Mouse (Mus musculus) right cerebral cortex, adult 18-20 months (tissue): ENCODE results near the gene Bahd1.

Experiments used
- DNase-seq: peaks from one replicate; pipeline ENCODE4 v3.0.0; 2022; ENCODE audit warnings: mixed read lengths

The Bahd1 gene

DNA sequence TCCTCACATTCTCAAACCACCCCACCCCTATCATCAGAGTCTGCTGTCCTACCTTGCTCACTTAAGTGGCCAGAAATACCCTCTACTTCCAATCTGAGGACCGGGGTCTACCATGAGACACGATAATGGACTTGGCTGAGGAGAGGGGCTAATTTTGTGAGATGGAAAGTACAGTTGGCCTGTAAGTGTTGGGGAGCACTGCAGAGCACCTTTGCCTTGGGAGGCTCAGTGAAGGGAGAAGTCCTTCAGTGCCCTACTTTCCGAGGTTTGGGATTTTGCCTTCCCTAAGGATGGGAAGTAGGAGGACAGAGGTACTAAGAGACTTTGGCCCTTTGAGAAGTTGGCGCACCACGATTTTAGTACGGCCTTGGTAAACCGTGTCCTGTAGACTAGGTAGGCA is 871 bp upstream of the Bahd1 start:
- no peak for DNase-seq

DNA sequence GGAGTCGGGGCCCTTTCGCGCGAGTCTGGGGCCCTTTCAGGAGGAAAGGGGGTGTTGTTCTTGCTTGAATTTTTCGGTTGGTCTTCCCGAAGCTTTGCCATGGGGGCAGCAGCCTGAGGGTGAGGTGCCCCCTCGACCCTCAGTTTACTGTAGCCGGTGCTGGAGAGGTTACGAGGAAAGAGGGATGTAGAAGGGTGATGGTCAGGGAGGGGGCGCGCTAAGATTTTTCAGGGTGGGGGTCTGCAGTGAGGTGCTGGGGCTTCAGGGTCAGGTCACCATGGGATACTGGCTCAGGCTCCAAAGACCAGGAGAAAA is 606 bp downstream of the Bahd1 start:
- no peak for DNase-seq

DNA sequence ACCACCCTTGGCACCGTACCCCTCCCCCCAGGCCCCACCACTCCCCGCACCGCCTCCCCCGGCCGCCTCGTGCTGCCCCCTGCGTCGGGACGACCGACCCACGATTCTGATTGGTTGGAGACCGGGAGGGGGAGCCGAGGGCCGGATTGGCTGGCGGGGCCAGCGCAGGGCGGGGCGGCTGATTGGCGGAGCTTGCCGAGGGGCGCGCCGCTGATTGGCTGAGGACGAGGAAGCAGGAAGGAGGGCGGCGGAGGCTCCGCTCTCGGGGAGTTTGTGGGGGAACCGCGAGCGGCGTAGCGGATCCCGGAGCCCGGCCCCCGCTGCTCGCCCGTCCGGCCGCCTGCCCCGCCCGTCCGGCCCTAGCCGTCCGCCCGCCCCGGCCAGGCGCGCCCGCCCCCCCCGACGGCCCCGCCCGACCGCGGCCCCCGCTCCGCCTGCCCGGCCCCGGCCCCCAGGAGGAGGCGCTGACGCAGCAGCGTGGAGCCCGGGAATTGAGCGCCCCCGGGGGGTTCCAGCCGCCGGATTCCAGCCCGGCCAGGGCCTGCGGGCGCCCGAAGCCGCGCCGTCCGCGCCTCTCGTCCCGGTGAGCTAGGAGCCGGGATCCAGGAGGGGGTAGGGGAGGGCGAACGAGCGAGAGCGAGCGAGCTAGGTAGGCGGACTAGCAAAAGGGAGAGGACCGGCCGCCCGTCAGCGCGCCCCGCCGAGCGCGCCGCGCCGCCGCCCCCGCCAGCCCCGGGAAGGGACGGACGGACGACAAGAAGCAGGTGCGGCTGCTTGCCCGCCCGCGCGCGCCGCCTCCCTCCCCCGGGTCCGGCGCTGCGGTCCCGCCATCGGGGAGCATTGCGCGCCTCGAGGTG is 1.2 kb downstream of the Bahd1 start:
- peak; percentile 99 for DNase-seq

- DNase-seq = no peak
Measured at GRCm38 (mm10) chr2:118902051-118903025, 2.2 kb downstream of the Bahd1 start.

- no peak for DNase-seq
Measured at GRCm38 (mm10) chr2:118903333-118903741, 3.2 kb downstream of the Bahd1 start.

DNA sequence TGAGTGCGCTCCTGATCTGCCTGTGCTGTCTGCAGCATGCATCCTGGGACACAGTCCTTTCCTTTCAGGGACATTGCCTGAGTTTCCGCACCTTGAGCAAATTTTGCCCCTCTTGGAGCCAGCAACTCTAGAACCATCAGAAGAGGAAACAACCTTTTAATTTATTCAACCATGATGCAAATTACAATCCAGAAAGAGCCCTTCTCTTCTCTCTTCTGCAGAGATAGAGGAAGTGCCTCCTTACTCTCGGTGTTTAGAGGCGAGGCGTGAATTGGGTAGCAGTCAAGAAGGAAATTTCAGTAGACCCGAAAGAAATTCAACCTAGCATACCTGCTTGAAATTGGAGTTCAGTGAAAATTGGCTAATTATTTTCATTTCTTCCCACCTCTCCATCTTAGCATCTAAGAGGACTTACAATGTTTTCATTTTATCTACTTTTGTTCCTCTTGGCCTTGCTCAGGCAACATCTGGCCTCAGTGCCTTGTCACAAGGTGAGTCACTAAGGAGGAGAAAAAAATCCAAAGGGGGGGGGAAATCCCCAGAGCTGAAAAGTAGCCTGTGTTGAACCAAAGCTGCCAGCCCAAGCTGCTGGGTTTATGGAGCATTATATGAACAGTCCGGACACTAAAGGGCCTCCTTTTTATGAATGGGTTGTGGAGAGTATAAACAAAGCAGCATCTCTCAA is 5.4 kb downstream of the Bahd1 start:
- DNase-seq = no peak

DNA sequence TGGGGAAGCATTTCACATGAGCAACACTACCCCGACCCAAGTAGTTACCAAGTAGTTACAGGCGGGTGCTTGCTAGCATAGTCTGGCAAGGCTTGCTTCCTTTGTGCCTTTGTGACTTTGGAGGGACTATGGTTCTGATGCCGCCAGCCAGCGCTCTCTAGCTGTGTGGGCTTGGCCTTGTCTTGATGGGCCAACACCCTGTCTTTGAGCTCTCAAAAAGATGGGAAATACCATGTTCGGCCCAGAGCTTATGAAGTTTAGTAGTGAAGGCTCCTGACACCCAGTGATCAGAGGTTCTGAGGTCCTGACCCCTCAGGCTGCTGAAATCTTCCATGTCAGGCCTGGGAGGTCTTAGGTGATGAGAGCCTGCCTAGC is 5.9 kb downstream of the Bahd1 start:
- DNase-seq = no peak

DNA sequence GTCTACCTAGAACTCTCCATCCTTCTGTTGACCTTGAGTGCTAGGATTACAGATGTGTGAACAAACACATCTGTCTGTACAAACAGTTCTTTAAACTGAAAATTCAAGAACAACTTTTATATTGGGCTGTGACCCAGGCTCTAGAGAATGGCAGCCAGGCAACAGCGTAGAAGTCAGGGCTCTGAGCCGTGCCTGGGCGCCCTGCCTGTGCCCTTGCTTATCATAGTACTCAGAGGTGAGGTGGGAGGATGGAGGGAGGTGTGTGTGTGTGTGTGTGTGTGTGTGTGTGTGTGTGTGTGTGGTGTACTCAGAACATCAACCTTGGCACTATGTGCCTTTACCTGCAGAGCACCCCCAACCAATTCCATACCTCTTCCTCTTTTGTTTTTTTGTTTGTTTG is 7.6 kb downstream of the Bahd1 start:
- DNase-seq = no peak

DNA sequence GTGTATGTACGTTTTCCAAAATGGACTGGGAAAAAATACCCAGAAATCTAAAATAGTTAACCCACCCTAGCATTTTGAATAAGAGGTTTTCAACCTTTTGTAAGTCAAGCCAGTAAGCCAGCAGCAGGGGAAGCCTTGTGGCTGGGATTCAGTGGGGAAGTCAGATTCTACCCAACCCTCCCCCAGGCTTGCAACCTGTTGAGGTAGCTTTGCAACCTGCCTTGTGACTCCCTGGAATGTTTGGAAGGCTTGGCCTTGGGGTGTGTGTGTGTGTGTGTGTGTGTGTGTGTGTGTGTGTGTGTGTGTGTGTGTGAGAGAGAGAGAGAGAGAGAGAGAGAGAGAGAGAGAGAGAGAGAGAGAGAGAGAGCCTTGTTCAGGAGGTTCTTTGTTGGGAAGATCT is 9.0 kb downstream of the Bahd1 start:
- DNase-seq = no peak

DNA sequence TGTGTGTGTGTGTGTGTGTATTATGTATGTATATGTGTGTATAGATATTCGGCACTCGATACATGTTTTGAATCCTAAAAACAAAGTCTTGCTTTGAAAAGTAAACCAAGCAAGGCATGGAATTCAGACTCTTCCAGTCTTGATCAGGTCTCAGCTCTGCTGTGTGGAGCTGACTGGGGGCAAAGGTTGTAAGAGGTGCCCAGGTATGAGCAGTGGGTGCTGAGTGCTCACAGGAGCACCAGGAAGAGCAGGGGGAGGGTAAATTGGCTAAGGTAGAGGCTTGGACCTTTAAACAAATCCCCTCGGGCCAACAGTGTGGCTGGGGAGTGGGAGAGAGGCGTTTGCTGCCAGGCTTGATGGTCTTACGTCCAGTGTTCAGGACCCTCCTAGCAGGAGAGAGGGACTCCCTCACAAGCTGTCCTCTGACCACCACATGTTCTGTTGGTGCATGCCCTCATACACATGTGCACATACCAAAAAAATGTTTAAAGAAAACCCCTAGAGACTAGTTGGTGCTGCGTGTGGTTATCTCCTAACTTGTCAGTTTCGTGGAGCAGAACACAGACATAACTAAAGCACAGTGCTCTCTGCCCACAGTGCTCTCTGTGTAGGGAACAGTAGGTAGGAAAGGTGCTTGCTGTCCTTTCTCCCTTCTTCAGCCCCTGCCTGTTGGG is 10.6 kb downstream of the Bahd1 start:
- DNase-seq = no peak

- DNase-seq = no peak
Measured at GRCm38 (mm10) chr2:118912706-118913105, 12.5 kb downstream of the Bahd1 start.

- DNase-seq = no peak
Measured at GRCm38 (mm10) chr2:118913551-118914276, 13.5 kb downstream of the Bahd1 start.

GRCm38 (mm10) chr2:118914685-118915084 is 14.5 kb downstream of the Bahd1 start:
- DNase-seq = no peak

DNA sequence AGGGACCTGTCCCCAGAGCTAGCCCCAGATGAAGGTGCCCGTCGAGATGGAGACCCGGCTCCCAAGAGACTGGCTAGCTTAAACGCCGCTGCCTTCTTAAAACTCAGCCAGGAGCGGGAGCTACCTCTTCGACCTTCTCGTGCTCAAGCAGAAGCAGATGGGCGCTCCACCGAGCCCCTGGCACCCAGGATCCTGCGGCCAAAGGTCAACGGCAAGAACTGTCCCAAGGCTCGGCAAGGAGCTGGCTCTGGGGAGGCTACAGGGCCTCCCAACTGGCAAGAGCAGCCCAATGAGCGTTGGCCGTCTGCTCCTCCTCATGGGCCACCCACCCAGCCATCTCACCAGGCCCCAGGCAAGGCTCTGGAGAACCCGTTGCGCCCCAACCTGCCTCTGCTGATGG is 16.3 kb downstream of the Bahd1 start:
- DNase-seq = no peak

DNA sequence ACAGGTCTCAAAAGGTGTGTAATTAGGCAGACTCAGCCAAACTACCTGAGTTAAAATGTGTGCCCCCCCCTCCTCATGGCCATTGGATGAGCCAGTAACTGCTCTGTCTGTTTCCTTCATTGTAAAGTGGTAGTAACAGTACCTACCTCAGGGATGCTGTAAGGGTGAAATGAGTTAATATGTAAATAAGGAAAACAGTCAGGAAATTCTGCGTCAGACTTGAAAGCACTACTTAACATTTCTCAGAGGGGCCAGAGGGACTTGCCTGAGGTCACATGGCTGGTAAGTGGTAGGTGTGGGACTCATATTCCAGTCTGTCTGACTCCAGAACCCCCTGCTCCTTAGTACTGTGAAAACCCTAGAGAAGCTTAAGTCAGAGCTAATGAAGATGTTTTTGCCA is 18.4 kb downstream of the Bahd1 start:
- no peak for DNase-seq

- DNase-seq = no peak
Measured at GRCm38 (mm10) chr2:118920428-118920827, 20.3 kb downstream of the Bahd1 start.

DNA sequence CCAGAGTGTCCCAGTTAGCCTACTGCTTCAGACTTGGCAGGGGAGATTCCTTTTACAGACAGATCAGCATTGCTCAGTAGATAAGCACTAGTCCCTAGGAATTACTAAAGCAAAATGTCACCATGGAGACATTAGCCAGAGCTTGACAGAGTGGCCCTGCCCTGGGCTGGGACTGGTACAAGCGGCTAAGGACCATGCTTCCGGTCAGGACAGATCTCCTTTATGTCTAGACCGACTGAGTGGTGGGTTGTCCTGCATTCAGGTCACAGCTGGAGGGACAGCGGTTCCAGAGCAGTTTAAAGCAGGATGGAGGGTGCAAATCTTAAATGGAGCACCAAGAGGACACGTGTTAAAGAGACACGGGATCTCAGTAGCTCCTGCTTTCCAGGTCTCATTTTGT is 25.8 kb downstream of the Bahd1 start:
- no peak for DNase-seq

DNA sequence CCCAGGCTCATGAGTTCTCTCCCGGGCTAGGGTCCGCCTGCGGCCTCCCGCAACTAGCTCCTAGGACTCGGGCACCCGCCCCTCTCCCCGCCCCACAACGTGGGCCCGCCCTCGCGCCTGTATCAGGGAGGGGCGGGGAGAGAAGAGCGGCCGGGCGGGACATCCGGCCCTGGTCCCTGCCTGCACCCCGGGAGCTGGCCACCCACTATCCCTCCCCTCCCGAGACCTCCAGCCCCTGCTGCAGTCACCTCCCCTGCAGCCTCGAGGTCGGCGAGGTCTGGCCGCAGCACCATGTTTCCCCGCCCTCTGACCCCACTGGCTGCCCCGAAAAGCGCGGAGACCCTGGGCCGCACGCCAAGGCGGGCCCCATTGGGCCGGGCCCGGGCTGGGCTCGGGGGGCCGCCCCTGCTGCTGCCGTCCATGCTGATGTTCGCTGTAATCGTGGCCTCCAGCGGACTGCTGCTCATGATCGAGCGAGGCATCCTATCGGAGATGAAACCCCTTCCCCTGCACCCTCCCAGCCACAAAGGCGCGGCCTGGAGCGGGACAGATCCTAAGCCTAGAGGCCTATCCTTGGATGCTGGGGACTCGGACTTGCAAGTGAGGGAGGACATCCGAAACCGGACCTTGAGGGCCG is 26.3 kb downstream of the Bahd1 start, which contains the start of gene Chst14:
Gene Chst14 (plus strand): TSS at position 136 of the 637 bp plus-strand sequence.
- DNase-seq = peak; percentile 35

DNA sequence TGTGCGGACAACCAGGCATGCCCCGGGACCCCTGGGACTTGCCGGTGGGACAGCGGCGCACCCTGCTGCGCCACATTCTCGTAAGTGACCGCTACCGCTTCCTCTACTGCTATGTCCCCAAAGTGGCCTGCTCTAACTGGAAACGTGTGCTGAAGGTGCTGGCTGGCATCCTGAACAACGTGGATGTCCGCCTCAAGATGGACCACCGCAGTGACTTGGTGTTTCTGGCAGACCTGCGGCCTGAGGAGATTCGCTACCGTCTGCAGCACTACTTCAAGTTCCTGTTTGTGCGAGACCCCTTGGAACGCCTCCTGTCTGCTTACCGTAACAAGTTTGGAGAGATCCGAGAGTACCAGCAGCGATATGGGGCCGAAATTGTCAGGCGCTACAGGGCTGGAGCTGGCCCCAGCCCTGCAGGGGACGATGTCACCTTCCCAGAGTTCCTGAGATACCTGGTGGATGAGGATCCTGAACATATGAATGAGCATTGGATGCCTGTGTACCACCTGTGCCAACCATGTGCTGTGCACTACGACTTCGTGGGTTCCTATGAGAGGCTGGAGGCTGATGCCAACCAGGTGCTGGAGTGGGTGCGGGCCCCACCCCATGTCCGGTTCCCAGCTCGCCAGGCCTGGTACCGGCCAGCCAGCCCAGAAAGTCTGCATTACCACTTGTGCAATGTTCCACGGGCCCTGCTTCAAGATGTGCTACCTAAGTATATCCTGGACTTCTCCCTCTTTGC is 27.0 kb downstream of the Bahd1 start:
- no peak for DNase-seq

- no peak for DNase-seq
Measured at GRCm38 (mm10) chr2:118941341-118941740, 41.2 kb downstream of the Bahd1 start.

GRCm38 (mm10) chr2:118943232-118943631 is 43.1 kb downstream of the Bahd1 start:
- no peak for DNase-seq
